Mouse (Mus musculus): ENCODE measurements around the gene Snai1. TPM values are rescaled to one million over a fixed set of nuclear protein-coding genes. Genes with fewer than 3 reads are reported as not detected.

Gene Snai1
- total RNA-seq (2021), result under 1 TPM; 0.27 to 0.75 TPM

DNA sequence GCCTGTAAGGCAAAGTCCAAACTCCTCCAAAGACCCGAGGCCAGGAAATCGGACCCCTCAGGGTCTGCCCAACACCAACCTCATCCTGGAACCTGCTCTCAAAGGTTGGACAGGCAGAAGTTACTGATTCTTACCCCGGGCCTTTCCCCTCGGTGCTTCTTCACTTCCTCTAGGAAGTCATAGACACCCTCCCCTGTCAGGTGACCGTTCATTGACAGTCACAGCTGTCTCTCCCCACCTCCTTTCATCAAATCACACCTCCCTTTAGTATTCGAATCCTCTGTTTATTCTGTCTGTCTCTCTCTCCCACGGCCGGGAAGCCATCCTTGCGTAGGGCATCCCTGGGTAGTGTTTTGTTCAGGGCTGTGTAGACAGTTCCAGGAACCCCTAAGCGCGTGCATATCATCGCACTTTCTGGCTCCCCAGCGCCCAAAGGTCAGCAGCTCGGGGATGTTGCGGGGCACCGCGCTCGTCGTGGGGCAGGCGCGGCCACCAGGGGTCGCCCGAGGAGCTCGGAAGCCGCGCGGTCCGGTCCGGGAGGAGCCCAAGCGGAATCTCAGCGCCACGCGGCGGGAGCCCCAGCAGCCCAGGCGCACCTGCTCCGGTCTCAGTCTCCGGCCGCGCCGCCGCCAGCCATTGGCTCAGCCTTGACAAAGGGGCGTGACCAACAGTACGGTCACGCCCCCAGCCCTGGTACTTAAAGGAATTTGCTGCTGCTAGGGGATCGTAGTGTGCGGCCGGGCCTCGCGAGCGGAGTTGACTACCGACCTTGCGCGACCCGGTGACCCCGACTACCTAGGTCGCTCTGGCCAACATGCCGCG, at the start of gene Snai1:
Gene Snai1 (plus strand): TSS at position 720 of the 822 bp plus-strand sequence.
- DNase-seq (ENCODE audit: extremely low spot score in 1 of 2, low spot score in 1 of 2), result peak; percentile 71 to 75

DNA sequence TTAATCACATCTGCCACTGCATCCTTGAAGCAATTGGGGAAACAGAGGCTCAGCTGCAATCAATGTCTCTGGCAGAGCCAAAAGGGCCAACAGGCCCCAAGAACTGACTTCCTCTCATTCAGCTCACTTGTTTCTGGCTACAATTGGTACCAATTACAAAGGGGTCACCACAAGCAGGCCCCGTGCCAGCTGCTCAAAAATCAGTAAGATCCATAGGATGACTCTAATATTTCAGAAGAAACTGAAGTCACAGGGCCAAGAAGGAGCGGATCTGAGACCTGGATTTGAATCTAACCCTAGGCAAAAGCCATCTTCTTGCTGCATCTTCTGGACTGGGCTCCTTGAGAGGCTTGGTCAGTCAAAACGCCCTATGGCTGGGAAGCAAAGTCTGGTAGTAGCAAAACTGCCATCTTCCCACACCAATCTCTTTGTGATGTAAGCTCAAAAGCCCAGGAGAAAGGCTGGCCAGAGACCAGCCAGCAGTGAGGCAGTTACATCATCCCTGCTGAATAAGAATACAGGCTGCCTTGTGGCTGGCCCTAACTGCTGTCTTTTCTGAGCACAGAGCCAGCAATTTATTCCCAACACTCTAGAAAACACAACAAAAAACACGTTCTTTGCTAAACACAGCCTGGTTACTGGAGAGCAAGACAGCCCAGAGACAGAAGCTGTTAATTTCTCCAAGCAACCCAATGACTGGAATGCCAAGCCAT, 47.0 kb upstream of the Snai1 start:
- DNase-seq (ENCODE audit: extremely low spot score in 1 of 2, low spot score in 1 of 2), result no peak

DNA sequence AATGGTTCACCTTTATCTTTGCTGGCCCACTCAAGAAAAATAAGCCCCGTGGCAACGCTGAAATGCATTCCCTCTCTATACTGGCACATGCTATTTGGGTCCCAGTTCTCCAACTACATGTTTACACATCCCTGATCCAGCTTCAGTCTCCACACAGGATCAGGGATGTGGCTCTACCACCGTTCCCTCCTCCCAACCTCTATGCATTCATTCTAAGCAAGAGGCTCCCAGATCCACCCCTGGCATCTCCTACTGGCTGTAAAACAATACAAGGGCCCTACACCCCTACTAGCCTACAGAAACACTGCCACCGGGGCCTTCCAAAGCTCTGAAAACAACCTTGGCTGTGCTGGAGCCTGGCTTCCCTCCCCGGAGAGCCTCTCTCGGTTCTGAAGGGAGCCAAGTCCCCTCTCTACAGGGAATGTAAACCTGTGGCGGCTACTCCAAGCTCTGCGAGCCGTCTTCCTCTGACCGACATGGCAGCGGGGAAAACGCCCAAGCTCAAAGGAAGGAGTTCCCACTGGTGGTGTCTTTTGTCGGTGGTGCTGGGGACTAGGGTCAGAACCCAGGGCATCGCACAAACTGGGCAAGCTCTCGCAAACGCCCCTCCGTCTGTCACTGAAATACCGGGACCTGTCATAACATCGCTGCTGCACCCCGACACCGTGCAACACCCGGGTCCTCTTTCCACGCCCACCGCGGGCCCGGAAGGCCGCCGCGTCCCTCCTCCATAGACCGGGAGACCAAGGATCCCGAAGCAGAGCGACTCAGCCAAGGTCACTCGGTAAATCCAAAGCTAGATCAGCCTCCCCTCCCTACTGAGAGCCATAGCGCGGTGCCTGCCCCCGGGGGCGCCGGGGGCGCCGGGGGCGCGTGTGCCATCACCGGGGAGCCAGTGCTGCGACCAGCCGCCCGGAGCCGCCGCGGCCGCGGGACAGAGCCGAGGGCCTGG, 46.0 kb upstream of the Snai1 start, which contains the start of gene Rnf114:
Gene Rnf114 (plus strand): TSS at position 889 of the 952 bp plus-strand sequence.
- no peak for DNase-seq (ENCODE audit: extremely low spot score in 1 of 2, low spot score in 1 of 2)

DNA sequence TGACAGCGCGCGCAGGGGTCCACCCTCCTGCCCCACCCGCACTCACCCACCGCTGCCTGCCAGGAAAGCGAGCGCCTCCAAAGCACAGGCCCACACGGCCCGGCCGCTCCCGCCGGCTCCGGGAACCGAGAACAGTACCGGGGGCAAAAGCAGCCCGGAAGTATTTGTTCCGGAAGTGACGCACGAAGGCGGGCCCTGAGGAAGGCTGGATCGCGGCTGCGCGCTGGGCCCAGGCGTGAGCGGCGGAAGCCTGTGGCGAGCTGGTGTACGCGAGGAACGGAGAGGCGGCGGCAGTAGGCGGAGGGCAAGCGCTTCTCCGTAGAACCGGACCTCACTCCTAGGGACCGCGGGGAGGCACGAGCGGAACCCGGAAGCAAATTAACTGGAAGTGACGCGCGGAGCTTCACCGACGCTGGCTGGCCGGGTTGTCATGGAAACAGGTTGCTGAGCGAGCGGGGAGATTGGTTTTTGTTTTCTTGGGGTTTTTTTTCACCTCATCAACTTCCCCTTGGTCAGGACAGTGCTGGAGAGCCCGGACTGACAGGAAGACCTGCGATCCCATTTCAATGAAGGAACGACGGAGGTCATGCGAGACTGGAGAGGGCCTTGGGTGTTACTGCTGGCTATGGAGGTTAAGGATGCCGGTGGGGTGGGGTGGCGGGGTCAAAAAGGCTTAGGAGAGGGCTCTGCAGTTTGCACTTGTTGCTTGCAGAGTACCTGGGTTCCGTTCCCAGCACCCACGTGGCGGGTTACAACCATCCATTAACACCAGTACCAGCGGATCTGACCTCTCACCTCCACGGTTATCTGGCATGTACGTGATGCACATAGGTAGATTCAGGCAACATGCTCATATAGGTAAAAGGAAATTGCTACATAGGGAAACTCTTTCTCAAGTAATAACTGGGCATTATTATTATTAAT, 45.0 kb upstream of the Snai1 start, which contains the start of gene Spata2:
Gene Spata2 (minus strand): TSS at position 175 of the 924 bp plus-strand sequence.
- DNase-seq (ENCODE audit: extremely low spot score in 1 of 2, low spot score in 1 of 2), result peak; percentile 90 to 97

DNA sequence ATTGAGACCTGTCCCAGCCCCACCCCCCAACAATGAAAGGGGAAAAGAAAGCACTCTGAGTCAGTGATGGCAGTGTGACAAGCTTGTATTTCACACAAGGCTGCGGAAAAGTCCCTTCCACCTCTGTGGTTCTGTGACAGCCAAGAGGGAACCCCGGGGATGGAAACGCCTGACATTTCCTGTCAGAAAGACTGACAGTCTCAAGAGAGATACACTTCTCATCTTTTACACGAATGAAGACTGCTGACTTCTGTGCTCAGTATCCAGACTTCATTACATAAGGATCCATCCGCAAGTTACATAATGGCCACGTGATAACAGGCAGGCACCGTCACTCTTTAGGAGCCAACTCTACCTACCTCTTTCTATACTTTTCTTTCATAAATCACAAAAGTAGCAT, 41.6 kb upstream of the Snai1 start:
- DNase-seq (ENCODE audit: extremely low spot score in 1 of 2, low spot score in 1 of 2), result no peak

DNA sequence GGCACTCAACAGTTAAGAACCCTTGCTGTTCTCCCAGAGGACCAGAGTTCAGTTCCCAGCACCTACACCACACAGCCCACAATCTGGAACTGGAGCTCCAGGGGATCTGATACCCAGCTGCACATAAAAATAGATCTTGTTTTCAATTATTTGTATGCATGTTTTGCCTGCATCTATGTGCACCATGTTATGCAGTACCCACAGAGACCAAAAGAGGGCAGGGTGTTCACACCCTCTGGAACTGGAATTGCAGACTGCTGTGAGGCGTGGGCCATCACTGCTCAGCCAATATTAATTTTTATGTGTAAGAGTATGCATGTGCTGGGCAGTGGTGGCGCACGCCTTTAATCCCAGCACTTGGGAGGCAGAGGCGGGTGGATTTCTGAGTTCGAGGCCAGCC, 40.7 kb upstream of the Snai1 start:
- DNase-seq (ENCODE audit: extremely low spot score in 1 of 2, low spot score in 1 of 2), result no peak

DNA sequence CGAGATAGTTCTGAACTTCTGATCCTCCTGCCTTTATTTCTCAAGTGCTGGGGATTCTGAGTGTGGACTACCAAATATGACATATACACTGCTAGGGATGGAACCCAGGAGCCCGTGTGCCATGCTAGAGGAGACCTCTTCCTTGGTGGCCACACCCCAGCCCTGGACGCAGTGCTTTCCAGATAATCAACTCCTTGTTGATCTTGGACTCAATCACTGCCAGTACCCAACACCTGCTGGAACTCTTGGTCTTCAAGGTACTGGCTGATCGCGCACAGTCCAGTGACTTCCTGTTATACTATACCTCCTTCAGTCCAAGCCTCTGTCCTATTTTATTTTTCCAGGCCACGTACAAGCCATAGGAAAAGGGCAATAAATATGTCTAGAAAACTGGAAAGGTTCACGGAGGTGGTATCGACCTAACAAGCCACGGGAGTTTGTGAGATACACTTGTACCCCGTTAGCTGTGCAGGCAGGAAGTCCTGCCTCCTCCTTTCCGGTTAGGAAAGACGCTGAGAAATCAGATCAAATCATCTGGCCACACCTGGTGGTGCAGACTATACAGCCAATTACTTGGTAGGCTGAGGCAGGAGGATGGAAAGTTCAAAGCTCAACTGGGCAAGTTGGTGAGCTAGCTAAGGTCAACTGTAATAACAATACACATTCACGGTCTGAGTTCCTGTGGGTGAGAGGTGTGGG, 35.3 kb upstream of the Snai1 start:
- no peak for DNase-seq (ENCODE audit: extremely low spot score in 1 of 2, low spot score in 1 of 2)

DNA sequence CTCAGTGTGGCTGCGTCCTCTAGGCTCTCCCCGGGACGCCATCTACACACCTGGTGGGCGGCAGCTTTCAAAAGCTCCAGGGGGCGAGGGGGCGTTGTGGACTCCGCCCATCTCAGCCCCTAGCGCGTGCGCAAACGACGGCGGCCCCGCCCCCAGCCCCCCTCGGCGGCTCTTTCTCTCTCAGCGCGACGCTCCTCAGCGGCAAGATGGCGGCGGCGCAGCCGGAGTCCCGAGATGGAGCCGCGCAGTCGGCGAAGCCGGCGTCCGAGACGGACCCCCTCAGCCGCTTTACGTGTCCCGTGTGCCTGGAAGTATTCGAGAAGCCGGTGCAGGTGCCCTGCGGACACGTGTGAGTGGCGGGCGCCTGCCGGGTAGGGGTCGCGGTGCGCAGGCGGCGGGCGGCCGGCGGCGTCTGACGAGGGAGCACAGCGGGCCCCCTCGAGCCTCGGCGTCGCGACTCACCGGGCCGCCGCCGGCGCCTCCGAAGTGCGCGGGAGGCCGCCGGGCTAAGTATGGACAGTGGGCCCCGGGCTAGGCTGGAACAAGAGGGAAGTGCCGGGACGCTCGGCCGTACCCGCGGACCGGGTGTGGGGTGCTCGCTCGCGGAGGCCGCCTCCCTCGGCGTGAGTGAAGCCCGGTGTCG, 34.6 kb upstream of the Snai1 start:
- peak; percentile 82 to 84 for DNase-seq (ENCODE audit: extremely low spot score in 1 of 2, low spot score in 1 of 2)

DNA sequence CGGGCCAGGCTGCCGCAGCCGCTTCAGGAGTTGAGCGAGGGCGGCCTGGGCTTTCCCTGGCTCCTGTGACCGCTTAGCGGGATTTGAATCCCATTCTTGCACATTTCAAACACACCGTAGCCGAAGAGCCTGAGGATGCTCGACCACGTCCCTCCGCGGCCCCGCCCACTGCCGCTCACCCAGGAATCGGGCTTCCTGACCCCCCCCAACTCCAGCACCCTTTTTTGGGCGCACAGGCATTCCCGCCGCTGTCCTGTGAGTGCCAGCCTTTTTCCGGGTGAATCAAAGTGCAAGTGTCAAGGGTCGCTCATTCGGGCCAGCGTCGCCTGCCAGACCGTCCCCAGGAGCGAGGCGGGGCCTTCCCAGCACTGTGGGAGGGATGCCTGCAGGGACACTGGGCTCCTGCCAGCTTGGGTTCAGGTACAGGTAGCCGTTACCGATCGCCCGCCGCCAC, 34.1 kb upstream of the Snai1 start:
- no peak for DNase-seq (ENCODE audit: extremely low spot score in 1 of 2, low spot score in 1 of 2)

DNA sequence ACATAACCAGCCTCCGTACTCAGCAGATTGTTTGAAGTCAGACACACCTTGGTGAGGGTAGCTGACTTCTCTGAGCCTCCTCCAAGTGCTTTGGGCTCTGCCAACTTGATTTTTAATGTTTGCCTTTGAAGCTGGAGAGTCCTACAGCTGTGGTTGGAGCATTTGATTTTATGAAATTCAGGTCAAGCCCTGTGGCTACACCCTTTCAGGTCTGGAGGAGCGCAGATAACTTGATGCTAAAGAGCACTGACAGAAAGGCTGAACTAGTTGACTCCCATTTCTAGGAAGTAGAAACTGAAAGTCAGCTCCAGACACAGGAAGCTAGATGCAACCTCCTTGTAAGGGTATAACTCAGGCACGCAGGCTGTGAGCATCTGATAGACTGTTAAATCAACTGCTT, 32.9 kb upstream of the Snai1 start:
- no peak for DNase-seq (ENCODE audit: extremely low spot score in 1 of 2, low spot score in 1 of 2)

DNA sequence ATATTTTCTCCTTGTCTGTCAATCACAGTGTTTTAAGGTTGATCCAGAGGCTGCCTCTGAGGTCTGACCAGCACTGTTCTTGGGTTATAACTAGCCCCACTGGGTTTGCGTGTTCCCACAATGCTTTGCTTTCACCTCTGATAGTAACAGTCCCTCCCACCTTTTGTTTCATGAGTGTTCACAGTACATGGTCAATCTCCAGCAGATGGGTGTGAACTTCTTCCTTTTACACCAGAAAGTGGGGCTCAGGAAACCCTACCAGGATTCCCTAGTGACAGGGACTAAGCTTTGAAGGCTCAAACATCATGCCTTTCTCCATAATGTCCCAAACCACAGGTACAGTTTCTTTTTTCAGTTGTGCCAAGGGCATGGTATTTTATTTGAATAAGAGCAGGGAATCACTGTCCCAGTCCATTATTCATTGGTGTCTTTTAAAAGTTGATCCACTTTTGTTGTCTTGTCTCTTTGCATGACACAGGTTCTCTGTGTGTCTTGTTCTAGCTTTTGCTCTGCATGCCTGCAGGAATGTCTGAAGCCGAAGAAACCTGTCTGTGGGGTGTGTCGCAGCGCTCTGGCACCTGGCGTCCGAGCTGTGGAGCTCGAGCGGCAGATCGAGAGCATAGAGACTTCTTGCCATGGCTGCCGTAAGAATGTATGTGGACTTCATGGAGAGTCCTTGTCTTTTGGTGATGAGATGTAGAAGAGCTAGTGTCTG, 31.3 kb upstream of the Snai1 start:
- no peak for DNase-seq (ENCODE audit: extremely low spot score in 1 of 2, low spot score in 1 of 2)

DNA sequence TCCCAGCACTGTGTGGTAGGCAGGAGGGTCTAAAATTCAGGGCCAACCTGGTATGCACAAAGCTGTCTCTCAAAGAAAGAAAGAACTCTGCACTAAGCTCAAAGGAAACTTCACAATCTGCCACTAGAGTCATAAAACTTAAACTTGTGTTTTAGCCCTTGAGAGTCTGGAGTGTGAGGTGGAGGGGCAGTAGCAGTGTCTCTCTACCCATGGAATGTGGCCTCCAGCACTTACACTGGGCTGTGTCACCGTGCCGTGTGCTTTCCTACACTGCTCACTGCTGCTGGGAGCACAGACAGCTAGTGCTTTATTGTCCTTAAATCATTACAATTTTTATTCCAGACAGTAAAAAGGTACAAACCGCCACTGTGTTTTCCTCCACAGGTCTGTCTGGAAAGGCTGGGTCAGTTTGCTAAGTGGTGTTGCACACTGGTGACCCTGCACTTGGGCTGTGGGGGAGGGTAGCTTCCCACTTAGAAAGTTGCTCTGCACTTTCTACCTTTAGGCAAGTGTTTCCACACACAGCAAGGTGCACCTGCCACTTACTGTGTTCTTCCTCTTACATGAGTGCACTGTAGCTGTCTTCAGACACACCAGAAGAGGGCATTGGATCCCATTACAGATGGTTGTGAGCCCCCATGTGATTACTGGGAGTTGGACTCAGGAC, 30.1 kb upstream of the Snai1 start:
- no peak for DNase-seq (ENCODE audit: extremely low spot score in 1 of 2, low spot score in 1 of 2)

DNA sequence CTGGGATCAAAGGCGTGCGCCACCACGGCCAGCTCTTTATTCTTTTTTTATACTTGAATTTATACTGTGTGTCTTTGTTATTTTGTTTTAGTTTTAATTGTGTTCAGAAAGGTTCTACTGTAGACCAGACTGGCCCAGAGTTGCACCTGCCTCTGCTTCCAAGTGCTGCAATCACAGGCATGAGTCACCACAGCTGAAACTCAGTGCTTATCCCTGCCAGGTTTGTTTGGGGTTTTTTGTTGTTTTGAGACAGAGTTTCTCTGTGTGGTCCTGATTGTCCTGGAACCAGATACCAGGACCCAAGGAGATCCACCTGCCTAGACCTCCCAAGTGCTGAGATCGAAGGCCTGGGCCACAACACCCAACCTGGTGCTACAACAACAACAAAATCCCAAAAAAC, 29.4 kb upstream of the Snai1 start:
- no peak for DNase-seq (ENCODE audit: extremely low spot score in 1 of 2, low spot score in 1 of 2)

DNA sequence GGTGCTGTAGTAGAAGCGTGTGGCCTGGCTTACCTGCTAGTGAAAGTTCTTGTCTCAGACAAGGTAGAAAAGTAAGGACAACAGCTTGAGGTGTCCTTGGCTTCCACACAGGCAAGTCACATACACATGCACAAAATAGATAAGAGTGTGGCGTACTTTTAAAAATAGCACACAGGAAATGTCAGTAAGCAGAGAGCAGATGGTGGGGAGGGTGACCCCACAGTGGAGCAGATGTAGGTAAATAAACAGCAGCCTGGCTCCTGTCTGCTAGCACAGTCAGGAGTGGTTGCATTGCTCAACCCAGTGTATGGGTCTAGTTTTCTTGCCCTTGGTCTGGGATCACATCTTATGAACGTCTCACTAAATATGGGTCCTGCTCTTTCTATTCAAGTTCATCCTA, 27.5 kb upstream of the Snai1 start:
- DNase-seq (ENCODE audit: extremely low spot score in 1 of 2, low spot score in 1 of 2), result no peak

DNA sequence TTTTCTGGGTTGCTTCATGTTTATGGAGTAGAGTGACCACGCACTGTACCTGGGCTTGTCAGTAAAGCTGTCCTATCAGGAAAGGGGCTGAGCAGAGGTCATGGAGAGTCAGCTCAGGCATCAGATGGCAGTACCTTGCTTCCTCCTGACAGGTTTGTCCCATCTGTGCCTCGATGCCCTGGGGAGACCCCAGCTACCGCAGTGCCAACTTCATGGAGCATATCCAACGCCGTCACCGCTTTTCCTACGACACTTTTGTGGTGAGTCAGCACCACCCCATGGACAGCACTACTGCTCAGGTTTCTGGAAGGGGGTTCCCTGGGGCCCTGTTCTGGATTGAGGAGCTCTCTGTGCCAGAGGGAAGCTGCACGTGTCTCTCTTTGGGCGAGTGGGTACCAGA, 25.6 kb upstream of the Snai1 start:
- DNase-seq (ENCODE audit: extremely low spot score in 1 of 2, low spot score in 1 of 2), result no peak

DNA sequence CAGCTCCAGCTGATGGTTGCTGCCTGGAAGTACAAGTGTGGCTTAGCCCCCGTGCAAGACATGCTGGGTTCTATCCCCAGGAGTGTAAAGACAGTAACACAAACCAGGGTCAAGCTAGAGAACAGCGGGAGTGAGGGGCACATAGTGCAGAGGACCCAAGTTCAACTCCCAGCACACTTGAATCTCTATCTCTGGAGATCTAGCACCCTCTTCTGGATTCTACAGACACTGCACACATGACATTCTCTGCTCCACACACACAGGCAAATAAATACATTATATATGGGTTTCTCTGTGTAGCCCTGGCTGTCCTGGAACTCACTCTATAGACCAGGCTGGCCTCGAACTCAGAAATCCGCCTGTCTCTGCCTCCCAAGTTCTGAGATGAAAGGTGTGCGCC, 25.0 kb upstream of the Snai1 start:
- DNase-seq (ENCODE audit: extremely low spot score in 1 of 2, low spot score in 1 of 2), result no peak

DNA sequence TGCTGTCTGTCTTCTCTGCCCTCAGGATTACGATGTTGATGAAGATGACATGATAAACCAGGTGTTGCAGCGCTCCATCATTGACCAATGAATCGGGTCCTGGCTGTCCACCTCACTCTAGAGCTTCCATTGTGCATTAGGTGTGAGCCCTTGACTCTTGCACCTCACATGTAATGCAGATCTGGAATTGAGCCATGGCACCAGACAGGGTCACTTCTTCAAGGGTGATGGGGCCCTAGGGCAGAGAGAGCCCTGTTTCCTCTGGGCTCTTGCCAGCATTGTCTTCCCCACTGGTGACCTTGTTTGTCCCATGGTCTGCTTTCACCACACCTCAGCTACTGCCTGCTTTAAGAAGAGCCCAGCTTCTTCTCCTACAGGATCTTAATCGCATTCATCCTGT, 23.4 kb upstream of the Snai1 start:
- DNase-seq (ENCODE audit: extremely low spot score in 1 of 2, low spot score in 1 of 2), result no peak
